Mouse (Mus musculus): ENCODE data around the gene Spata4.

DNA sequence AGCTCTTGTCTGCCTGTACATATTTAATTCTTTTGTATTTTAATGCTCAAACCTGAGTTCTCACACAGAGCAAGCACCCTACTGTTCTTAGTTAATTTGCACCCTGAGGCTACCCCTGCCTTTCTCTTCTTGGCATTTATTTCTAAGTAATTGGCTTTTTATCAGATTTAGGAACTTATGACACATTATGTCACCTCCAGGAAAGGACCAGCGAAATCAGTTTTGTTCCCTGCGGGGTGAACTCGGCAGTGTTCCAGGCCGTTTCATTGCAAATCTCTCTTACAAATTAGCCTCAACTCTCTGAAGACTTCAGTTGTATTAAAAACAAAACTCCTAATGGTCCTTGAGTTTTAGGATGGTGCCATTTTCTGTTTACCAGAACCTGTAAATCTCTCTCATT lies 38.1 kb downstream of the Spata4 start:
- TF ChIP-seq POLR2A (IDR thresholded peaks at IDR 0.05; ENCODE audit: borderline replicate concordance, extremely low read depth, low read depth, low read length), result no peak
- TF ChIP-seq CTCF (IDR thresholded peaks at IDR 0.05; ENCODE audit: insufficient read depth, low read length), result no peak
